Mouse (Mus musculus) hindbrain, embryonic 10.5 days (tissue): ENCODE measurements around the gene Spint1. TPM values are rescaled to one million over a fixed set of nuclear protein-coding genes. Genes with fewer than 3 reads are reported as not detected.
A peak's percentile ranks its signal among the peaks of the same experiment; 100 is the strongest.

Experiments used
- DNase-seq: peaks from one replicate; pipeline ENCODE4 v3.0.0-alpha.2; 2017; ENCODE audit warnings: low spot score
- H3K27ac ChIP-seq: fragments of 300-500 bp; sonication (generic); 2 replicates; pipeline ENCODE4 v1.5.1; 2016; ENCODE audit warnings: mild to moderate bottlenecking, moderate library complexity
- H3K27me3 ChIP-seq: fragments of 300-500 bp; sonication (generic); 2 replicates; pipeline ENCODE4 v1.6.1; 2016; ENCODE audit warnings: mild to moderate bottlenecking; ENCODE audit not compliant: poor library complexity, insufficient read depth, severe bottlenecking
- H3K36me3 ChIP-seq: fragments of 300-500 bp; sonication (generic); 2 replicates; pipeline ENCODE4 v1.6.1; 2016; ENCODE audit warnings: mild to moderate bottlenecking, moderate library complexity
- H3K4me1 ChIP-seq: fragments of 300-500 bp; sonication (generic); replicated peaks from 2 replicates; pipeline ENCODE4 v1.6.1; 2016; ENCODE audit warnings: mild to moderate bottlenecking
- H3K4me3 ChIP-seq: fragments of 300-500 bp; sonication (generic); 2 replicates; pipeline ENCODE4 v1.5.1; 2016; ENCODE audit warnings: mild to moderate bottlenecking, moderate library complexity
- H3K9me3 ChIP-seq: fragments of 300-500 bp; sonication (generic); 2 replicates; pipeline ENCODE4 v1.6.1; 2016; ENCODE audit warnings: mild to moderate bottlenecking, moderate library complexity
- WGBS: fragments of 180-500 bp; shearing (Covaris S2); methylation state at CpG from one replicate; pipeline ENCODE4 v1.1.7; 2016; 5-methylcytosine and 5-hydroxymethylcytosine counted together
- polyA plus RNA-seq: library from polyadenylated mRNA; unstranded; fragments of >200 nt; fragmentation: Nextera tagmentation; extraction: Ambion mirVana; gene quantifications from 2 replicates; pipeline ENCODE4 v1.2.1, GENCODE M21; 2016

Gene Spint1
- polyA plus RNA-seq, 1 experiment from 2014 or later, result 5.4 TPM

- no peaks in the 10 kb centered on the region for H3K9me3 ChIP-seq
- 88% methylated on average over 5 of the region's 5 CpGs for WGBS
- DNase-seq, result no peak
- H3K36me3 ChIP-seq, result peaks cover 25% of the 10 kb centered on the region
- H3K27me3 ChIP-seq, result peaks cover 8% of the 10 kb centered on the region
- H3K4me3 ChIP-seq, result no peak overlapping the region
- H3K4me1 ChIP-seq, result peaks cover 26% of the 10 kb centered on the region
- no peak overlapping the region for H3K27ac ChIP-seq
These were observed 50.2 kb downstream of the Spint1 start for GRCm38 (mm10) chr2:119287372-119287771.

- Histone ChIP-seq H3K36me3 (peaks cover 35% of the 10 kb centered on the region), H3K9me3 (no peaks in the 10 kb centered on the region), H3K4me3 (peak within 1 kb of the TSS; percentile 76), H3K4me1 (peaks cover 26% of the 10 kb centered on the region), H3K27ac (peak within 1 kb of the TSS; percentile 83), H3K27me3 (peaks cover 8% of the 10 kb centered on the region)
- under 1% methylated on average over 31 of the region's 31 CpGs for WGBS
- DNase-seq, result peak; percentile 98
These were observed 51.2 kb downstream of the Spint1 start, which contains the start of gene Vps18 for GRCm38 (mm10) chr2:119288270-119288882. TSS of gene Vps18 (plus strand) at chr2:119288740.

GRCm38 (mm10) chr2:119289014-119289416, 51.9 kb downstream of the Spint1 start:
- Histone ChIP-seq H3K27me3 (peaks cover 8% of the 10 kb centered on the region), H3K9me3 (no peaks in the 10 kb centered on the region), H3K36me3 (peaks cover 42% of the 10 kb centered on the region), H3K4me3 (peak overlapping the region; percentile 76), H3K27ac (peak overlapping the region; percentile 83), H3K4me1 (peaks cover 26% of the 10 kb centered on the region)
- no peak for DNase-seq
- WGBS, result 4% methylated on average over 11 of the region's 11 CpGs

- WGBS, result 96% methylated on average over 5 of the region's 5 CpGs
- peaks cover 26% of the 10 kb centered on the region for H3K4me1 ChIP-seq
- H3K4me3 ChIP-seq, result no peak overlapping the region
- no peak for DNase-seq
- H3K27me3 ChIP-seq, result peaks cover 7% of the 10 kb centered on the region
- peaks cover 69% of the 10 kb centered on the region for H3K36me3 ChIP-seq
- no peak overlapping the region for H3K27ac ChIP-seq
- H3K9me3 ChIP-seq, result no peaks in the 10 kb centered on the region
These were observed 55.1 kb downstream of the Spint1 start for GRCm38 (mm10) chr2:119292281-119292680.

- H3K4me1 ChIP-seq, result peaks cover 21% of the 10 kb centered on the region
- no peak overlapping the region for H3K4me3 ChIP-seq
- no peak for DNase-seq
- no peak overlapping the region for H3K27ac ChIP-seq
- H3K36me3 ChIP-seq, result peaks cover 74% of the 10 kb centered on the region
- H3K27me3 ChIP-seq, result 0 out of 2 replicates have a peak, but pooled peaks cover under 1% of the 10 kb centered on the region
- WGBS, result 97% methylated on average over 17 of the region's 17 CpGs
- H3K9me3 ChIP-seq, result no peaks in the 10 kb centered on the region
These were observed 55.7 kb downstream of the Spint1 start for GRCm38 (mm10) chr2:119292852-119293251.

- H3K4me1 ChIP-seq, result peaks cover 16% of the 10 kb centered on the region
- peaks cover 79% of the 10 kb centered on the region for H3K36me3 ChIP-seq
- no peaks in the 10 kb centered on the region for H3K9me3 ChIP-seq
- H3K4me3 ChIP-seq, result no peak overlapping the region
- DNase-seq, result no peak
- WGBS, result 94% methylated on average over 17 of the region's 17 CpGs
- no peaks in the 10 kb centered on the region for H3K27me3 ChIP-seq
- no peak overlapping the region for H3K27ac ChIP-seq
These were observed 56.1 kb downstream of the Spint1 start for GRCm38 (mm10) chr2:119293311-119293710.

GRCm38 (mm10) chr2:119293776-119294390, 56.7 kb downstream of the Spint1 start:
- H3K27ac ChIP-seq, result no peak overlapping the region
- no peaks in the 10 kb centered on the region for H3K9me3 ChIP-seq
- H3K27me3 ChIP-seq, result no peaks in the 10 kb centered on the region
- 95% methylated on average over 34 of the region's 34 CpGs for WGBS
- no peak overlapping the region for H3K4me3 ChIP-seq
- DNase-seq, result no peak
- peaks cover 85% of the 10 kb centered on the region for H3K36me3 ChIP-seq
- H3K4me1 ChIP-seq, result peaks cover 15% of the 10 kb centered on the region

- Histone ChIP-seq H3K9me3 (no peaks in the 10 kb centered on the region), H3K4me1 (peaks cover 10% of the 10 kb centered on the region), H3K36me3 (peaks cover 90% of the 10 kb centered on the region), H3K27ac (no peak overlapping the region), H3K4me3 (no peak overlapping the region), H3K27me3 (no peaks in the 10 kb centered on the region)
- DNase-seq, result no peak
- WGBS, result 95% methylated on average over 18 of the region's 18 CpGs
These were observed 57.2 kb downstream of the Spint1 start for GRCm38 (mm10) chr2:119294411-119294810.

GRCm38 (mm10) chr2:119296756-119297155, 59.6 kb downstream of the Spint1 start:
- H3K27me3 ChIP-seq, result peaks cover 5% of the 10 kb centered on the region; the same call in 1 of the 2 replicates
- H3K4me1 ChIP-seq, result peaks cover 22% of the 10 kb centered on the region
- no peak overlapping the region for H3K27ac ChIP-seq
- H3K4me3 ChIP-seq, result no peak overlapping the region
- 93% methylated on average over 12 of the region's 12 CpGs for WGBS
- H3K36me3 ChIP-seq, result peaks cover 82% of the 10 kb centered on the region
- no peak for DNase-seq
- H3K9me3 ChIP-seq, result no peaks in the 10 kb centered on the region

- no peak for DNase-seq
- 93% methylated on average over 19 of the region's 19 CpGs for WGBS
- H3K36me3 ChIP-seq, result peaks cover 75% of the 10 kb centered on the region
- H3K27me3 ChIP-seq, result peaks cover 5% of the 10 kb centered on the region; the same call in 1 of the 2 replicates
- H3K4me3 ChIP-seq, result no peak overlapping the region
- no peaks in the 10 kb centered on the region for H3K9me3 ChIP-seq
- H3K4me1 ChIP-seq, result peaks cover 25% of the 10 kb centered on the region
- no peak overlapping the region for H3K27ac ChIP-seq
These were observed 60.3 kb downstream of the Spint1 start for GRCm38 (mm10) chr2:119297506-119297905.

- no peak overlapping the region for H3K4me3 ChIP-seq
- no peak overlapping the region for H3K27ac ChIP-seq
- peak; percentile 55 for DNase-seq
- 56% methylated on average over 5 of the region's 5 CpGs for WGBS
- peaks cover 5% of the 10 kb centered on the region; the same call in 1 of the 2 replicates for H3K27me3 ChIP-seq
- H3K36me3 ChIP-seq, result peaks cover 66% of the 10 kb centered on the region
- H3K9me3 ChIP-seq, result no peaks in the 10 kb centered on the region
- H3K4me1 ChIP-seq, result peaks cover 25% of the 10 kb centered on the region
These were observed 61.2 kb downstream of the Spint1 start for GRCm38 (mm10) chr2:119298330-119298729.

GRCm38 (mm10) chr2:119298839-119299238, 61.7 kb downstream of the Spint1 start:
- Histone ChIP-seq H3K27ac (no peak overlapping the region), H3K9me3 (no peaks in the 10 kb centered on the region), H3K4me3 (no peak overlapping the region), H3K4me1 (peaks cover 28% of the 10 kb centered on the region), H3K27me3 (peaks cover 5% of the 10 kb centered on the region; the same call in 1 of the 2 replicates), H3K36me3 (peaks cover 61% of the 10 kb centered on the region)
- WGBS, result 89% methylated on average over 2 of the region's 2 CpGs
- no peak for DNase-seq
